ENCODE assay signal across 24 mouse cellular contexts in genomic region chr1:39842218-39843007, GRCm38 (mm10). TPM values are rescaled to one million over a fixed set of nuclear protein-coding genes. Genes with fewer than 3 reads are reported as not detected.
A peak's percentile ranks its signal among the peaks of the same experiment; 100 is the strongest.
DNase-seq lines count a peak whose midpoint lies in the region; ATAC-seq and TF ChIP-seq lines count a peak whose summit lies in the region.
"Had no signal": no experiment of that assay in that cellular context is flagged by ENCODE, and none has a peak within 500 bp of the region (broad histone marks: within the 10 kb centered on the region; RNA-seq: fewer than 3 reads in every experiment).

No protein-coding gene starts in this region.

- H3K27ac ChIP-seq in midbrain, embryonic 11.5 days (ENCODE audit: low read depth, low read length): no peak overlapping the region
- no peak overlapping the region for H3K27ac ChIP-seq in midbrain, embryonic 14.5 days (replicated peaks; ENCODE audit: low read depth, low read length)
- H3K27ac ChIP-seq in MEL (ENCODE audit: control insufficient read depth, low read depth, low read length): no peak overlapping the region
- no peak overlapping the region for H3K27ac ChIP-seq in liver, embryonic 12.5 days
- no peak overlapping the region for H3K27ac ChIP-seq in hindbrain, postnatal 0 days
- no peak overlapping the region for H3K27ac ChIP-seq in forebrain, postnatal 0 days (ENCODE audit: low read depth, low read length)
- H3K27ac ChIP-seq: embryonic facial prominence, embryonic 10.5 days; forebrain, embryonic 15.5 days; gastrocnemius, adult 2 months; limb, embryonic 15.5 days; midbrain, embryonic 10.5 days had no signal

- H3K9ac ChIP-seq in midbrain, embryonic 11.5 days (ENCODE audit: low read length): no peak overlapping the region
- no peak overlapping the region for H3K9ac ChIP-seq in midbrain, embryonic 14.5 days (replicated peaks; ENCODE audit: low read length)
- no peak overlapping the region for H3K9ac ChIP-seq in MEL (ENCODE audit: control insufficient read depth, low read depth, low read length, poor library complexity, severe bottlenecking)
- no peak overlapping the region for H3K9ac ChIP-seq in liver, embryonic 12.5 days
- H3K9ac ChIP-seq in hindbrain, postnatal 0 days (replicated peaks; ENCODE audit: low read length): no peak overlapping the region
- no peak overlapping the region for H3K9ac ChIP-seq in forebrain, postnatal 0 days
- H3K9ac ChIP-seq: forebrain, embryonic 15.5 days; limb, embryonic 15.5 days had no signal

- TF ChIP-seq CTCF in MEL (IDR thresholded peaks at IDR 0.05 in 2 of 3, conservative IDR thresholded peaks at IDR 0.05 in 1 of 3; ENCODE audit: control insufficient read depth in 1 of 3, insufficient read depth in 1 of 3, low read depth in 2 of 3, low read length in 3 of 3, poor library complexity in 1 of 3, severe bottlenecking in 1 of 3): no peak
- TF ChIP-seq CTCF in hindbrain, postnatal 0 days (IDR thresholded peaks at IDR 0.05; ENCODE audit: low read depth): no peak
- no peak for TF ChIP-seq CTCF in forebrain, postnatal 0 days (IDR thresholded peaks at IDR 0.05; ENCODE audit: low read depth)

- no peak for TF ChIP-seq EP300 in MEL (IDR thresholded peaks at IDR 0.05; ENCODE audit: low read depth in 1 of 2, low read length in 2 of 2)

- no peaks in the 10 kb centered on the region for H3K79me2 ChIP-seq in MEL (ENCODE audit: control insufficient read depth, insufficient read depth, low read length, poor library complexity)

- no peak for ATAC-seq in midbrain, embryonic 11.5 days (ENCODE audit: low FRiP score)
- ATAC-seq in midbrain, embryonic 14.5 days (ENCODE audit: low FRiP score, low TSS enrichment): no peak
- peak; percentile 68 for ATAC-seq in liver, embryonic 12.5 days
- ATAC-seq in hindbrain, postnatal 0 days: no peak
- ATAC-seq in forebrain, postnatal 0 days: no peak
- ATAC-seq: forebrain, embryonic 15.5 days had no signal

- no peaks in the 10 kb centered on the region for H3K9me3 ChIP-seq in midbrain, embryonic 11.5 days (ENCODE audit: control insufficient read depth, low read length)
- H3K9me3 ChIP-seq in midbrain, embryonic 14.5 days (ENCODE audit: control insufficient read depth, low read length): no peaks in the 10 kb centered on the region
- H3K9me3 ChIP-seq in MEL (replicated peaks; ENCODE audit: insufficient read depth, low read length): no peaks in the 10 kb centered on the region
- H3K9me3 ChIP-seq in liver, embryonic 12.5 days (replicated peaks): no peaks in the 10 kb centered on the region
- no peaks in the 10 kb centered on the region for H3K9me3 ChIP-seq in hindbrain, postnatal 0 days (ENCODE audit: low read length)
- H3K9me3 ChIP-seq in forebrain, postnatal 0 days (ENCODE audit: low read length): no peaks in the 10 kb centered on the region
- H3K9me3 ChIP-seq: embryonic facial prominence, embryonic 10.5 days; forebrain, embryonic 15.5 days; limb, embryonic 15.5 days; midbrain, embryonic 10.5 days had no signal

- no peak overlapping the region for H3K4me3 ChIP-seq in midbrain, embryonic 11.5 days (ENCODE audit: low read depth, low read length)
- no peak overlapping the region for H3K4me3 ChIP-seq in midbrain, embryonic 14.5 days (replicated peaks; ENCODE audit: low read depth, low read length)
- no peak overlapping the region for H3K4me3 ChIP-seq in MEL (ENCODE audit: control insufficient read depth in 1 of 2, insufficient read depth in 1 of 2, low read depth in 2 of 2, low read length in 2 of 2)
- H3K4me3 ChIP-seq in liver, embryonic 12.5 days: no peak overlapping the region
- no peak overlapping the region for H3K4me3 ChIP-seq in hindbrain, postnatal 0 days (ENCODE audit: low read length)
- H3K4me3 ChIP-seq in forebrain, postnatal 0 days (ENCODE audit: low read depth, low read length): no peak overlapping the region
- H3K4me3 ChIP-seq: embryonic facial prominence, embryonic 10.5 days; forebrain, embryonic 15.5 days; gastrocnemius, adult 2 months; limb, embryonic 15.5 days; midbrain, embryonic 10.5 days had no signal

- no peak for TF ChIP-seq POLR2A in MEL (IDR thresholded peaks at IDR 0.05; ENCODE audit: control insufficient read depth in 1 of 2, insufficient read depth in 1 of 2, low read depth in 1 of 2, low read length in 2 of 2, poor library complexity in 1 of 2)

- no peaks in the 10 kb centered on the region for H3K27me3 ChIP-seq in midbrain, embryonic 11.5 days (ENCODE audit: control insufficient read depth, insufficient read depth, low read length)
- H3K27me3 ChIP-seq in midbrain, embryonic 14.5 days (ENCODE audit: control insufficient read depth, insufficient read depth, low read length): no peaks in the 10 kb centered on the region
- no peaks in the 10 kb centered on the region for H3K27me3 ChIP-seq in MEL (ENCODE audit: control insufficient read depth in 1 of 2, insufficient read depth in 2 of 2, low read length in 2 of 2)
- H3K27me3 ChIP-seq in liver, embryonic 12.5 days (replicated peaks): no peaks in the 10 kb centered on the region
- no peaks in the 10 kb centered on the region for H3K27me3 ChIP-seq in hindbrain, postnatal 0 days (ENCODE audit: insufficient read depth, low read length)
- H3K27me3 ChIP-seq in forebrain, postnatal 0 days (ENCODE audit: insufficient read depth, low read length): no peaks in the 10 kb centered on the region
- H3K27me3 ChIP-seq: forebrain, embryonic 15.5 days; limb, embryonic 15.5 days had no signal

- WGBS in midbrain, embryonic 11.5 days: 89% methylated on average over 14 of the region's 14 CpGs
- 91% methylated on average over 14 of the region's 14 CpGs for WGBS in midbrain, embryonic 14.5 days
- whole genome bisulfite sequencing in liver, embryonic 12.5 days (ENCODE audit: insufficient replicate concordance): 26% methylated on average over 14 of the region's 14 CpGs
- WGBS in hindbrain, postnatal 0 days: 85% methylated on average over 14 of the region's 14 CpGs
- 88% methylated on average over 14 of the region's 14 CpGs for WGBS in forebrain, postnatal 0 days

- no peak overlapping the region for H3K4me2 ChIP-seq in midbrain, embryonic 11.5 days
- no peak overlapping the region for H3K4me2 ChIP-seq in midbrain, embryonic 14.5 days (ENCODE audit: low read length)
- H3K4me2 ChIP-seq in liver, embryonic 12.5 days: peak overlapping the region; percentile 12
- no peak overlapping the region for H3K4me2 ChIP-seq in hindbrain, postnatal 0 days (ENCODE audit: low read depth, low read length)
- no peak overlapping the region for H3K4me2 ChIP-seq in forebrain, postnatal 0 days (ENCODE audit: low read depth)
- H3K4me2 ChIP-seq: forebrain, embryonic 15.5 days; limb, embryonic 15.5 days had no signal

- peaks cover 6% of the 10 kb centered on the region for H3K4me1 ChIP-seq in midbrain, embryonic 11.5 days (ENCODE audit: control insufficient read depth, insufficient read depth, low read length)
- peaks cover 12% of the 10 kb centered on the region for H3K4me1 ChIP-seq in midbrain, embryonic 14.5 days (ENCODE audit: control insufficient read depth, insufficient read depth, low read length)
- peaks cover 0 to 6% of the 10 kb centered on the region in 2 experiments; a peak in 2 of 4 replicates for H3K4me1 ChIP-seq in MEL (ENCODE audit: control insufficient read depth in 1 of 2, insufficient read depth in 2 of 2, low read length in 2 of 2)
- H3K4me1 ChIP-seq in liver, embryonic 12.5 days: peaks cover 52% of the 10 kb centered on the region
- H3K4me1 ChIP-seq in hindbrain, postnatal 0 days (ENCODE audit: insufficient read depth, low read length): 0 out of 2 replicates have a peak, but pooled peaks cover 10% of the 10 kb centered on the region
- H3K4me1 ChIP-seq in forebrain, postnatal 0 days (ENCODE audit: insufficient read depth): no peaks in the 10 kb centered on the region

- H3K36me3 ChIP-seq in midbrain, embryonic 11.5 days (ENCODE audit: control insufficient read depth, insufficient read depth, low read length): no peaks in the 10 kb centered on the region
- H3K36me3 ChIP-seq in midbrain, embryonic 14.5 days (ENCODE audit: control insufficient read depth, insufficient read depth, low read length): no peaks in the 10 kb centered on the region
- no peaks in the 10 kb centered on the region for H3K36me3 ChIP-seq in MEL (ENCODE audit: control insufficient read depth in 1 of 2, insufficient read depth in 2 of 2, low read length in 2 of 2)
- no peaks in the 10 kb centered on the region for H3K36me3 ChIP-seq in liver, embryonic 12.5 days
- H3K36me3 ChIP-seq in hindbrain, postnatal 0 days (ENCODE audit: insufficient read depth, low read length): no peaks in the 10 kb centered on the region
- no peaks in the 10 kb centered on the region for H3K36me3 ChIP-seq in forebrain, postnatal 0 days (ENCODE audit: insufficient read depth)
- H3K36me3 ChIP-seq: embryonic facial prominence, embryonic 10.5 days; forebrain, embryonic 15.5 days; limb, embryonic 15.5 days; midbrain, embryonic 10.5 days had no signal

- TF ChIP-seq RAD21 in MEL (IDR thresholded peaks at IDR 0.05; ENCODE audit: low read depth, low read length): no peak

- DNase-seq in midbrain, embryonic 11.5 days (ENCODE audit: low spot score, missing footprints): peak; percentile 12
- DNase-seq in midbrain, embryonic 14.5 days: no peak
- peak; percentile 32 for DNase-seq in MEL (ENCODE audit: low read depth, low spot score)
- peak; percentile 88 for DNase-seq in naive thymus-derived CD4-positive, alpha-beta T cell, adult 2 months (ENCODE audit: low read depth)
- no peak for DNase-seq in hindbrain, postnatal 0 days (ENCODE audit: low spot score)
- DNase-seq in forebrain, postnatal 0 days: no peak
- no peak for DNase-seq in right cerebral cortex, adult 18-20 months
- DNase-seq: adrenal gland, adult 2 months; cerebellum, postnatal 14 days; gastrocnemius, adult 2 months; heart, adult 18-20 months; kidney, adult 9 months; lung, postnatal 14 days; retina, postnatal 1 day had no signal

RNA-seq across cellular contexts. Expression of gene Gm3646, which starts 37.3 kb away (rescaled TPM):
- polyA plus RNA-seq in midbrain, embryonic 11.5 days (2014; fragmentation: Nextera tagmentation; extraction: Ambion mirVana): not detected in 2 replicates
- not detected in 2 replicates for polyA plus RNA-seq in midbrain, embryonic 14.5 days (2014; fragmentation: Nextera tagmentation; extraction: Ambion mirVana)
- total RNA-seq in MEL (2012; rRNA removed): not detected in 2 replicates
- polyA plus RNA-seq in MEL (2012; ENCODE audit: insufficient read depth in 1 of 2, insufficient read length in 2 of 2, low read depth in 1 of 2, low replicate concordance in 2 of 2, missing spikeins in 1 of 2): not detected
- polyA plus RNA-seq in liver, embryonic 12.5 days (2016; fragmentation: Nextera tagmentation; extraction: Ambion mirVana): not detected in 2 replicates
- not detected in 2 replicates for total RNA-seq in hindbrain, postnatal 0 days (2014; rRNA removed)
- polyA plus RNA-seq in hindbrain, postnatal 0 days (2015; fragmentation: Nextera tagmentation; extraction: Ambion mirVana): not detected in 2 replicates
- total RNA-seq in forebrain, postnatal 0 days (2014; rRNA removed): not detected in 2 replicates
- polyA plus RNA-seq in forebrain, postnatal 0 days (2015; fragmentation: Nextera tagmentation; extraction: Ambion mirVana): not detected in 2 replicates
- total RNA-seq: adrenal gland, adult 2 months; ES-E14; hematopoietic stem cell, adult 5-6 weeks; layer of hippocampus, postnatal 14 days; left cerebral cortex, postnatal 10 days had no signal
- polyA plus RNA-seq: adrenal gland, adult 2 months; embryonic facial prominence, embryonic 10.5 days; forebrain, embryonic 15.5 days; large intestine, adult 2 months; limb, embryonic 15.5 days; midbrain, embryonic 10.5 days had no signal

RNA-seq across cellular contexts. Expression of gene Map4k4, which starts 58.3 kb away (rescaled TPM):
- 30.7 and 33.7 TPM in 2 replicates for polyA plus RNA-seq in midbrain, embryonic 11.5 days (2014; fragmentation: Nextera tagmentation; extraction: Ambion mirVana)
- polyA plus RNA-seq in midbrain, embryonic 14.5 days (2014; fragmentation: Nextera tagmentation; extraction: Ambion mirVana): 48.9 and 56.7 TPM in 2 replicates
- total RNA-seq in MEL (2012; rRNA removed): 0.04 TPM in 1 of 2 replicates, not detected in the other
- polyA plus RNA-seq in MEL (2012; ENCODE audit: insufficient read depth in 1 of 2, insufficient read length in 2 of 2, low read depth in 1 of 2, low replicate concordance in 2 of 2, missing spikeins in 1 of 2): under 1 TPM in 1 of 2 experiments, not detected in 1; 0.21 TPM
- 8.8 and 9.7 TPM in 2 replicates for polyA plus RNA-seq in liver, embryonic 12.5 days (2016; fragmentation: Nextera tagmentation; extraction: Ambion mirVana)
- 172 and 189 TPM in 2 replicates for total RNA-seq in hindbrain, postnatal 0 days (2014; rRNA removed)
- polyA plus RNA-seq in hindbrain, postnatal 0 days (2015; fragmentation: Nextera tagmentation; extraction: Ambion mirVana): 32.4 and 34.1 TPM in 2 replicates
- 201 and 241 TPM in 2 replicates for total RNA-seq in forebrain, postnatal 0 days (2014; rRNA removed)
- polyA plus RNA-seq in forebrain, postnatal 0 days (2015; fragmentation: Nextera tagmentation; extraction: Ambion mirVana): 11.9 and 21.3 TPM in 2 replicates

Comparison
In these comparisons a context has a peak if more than half of its experiments do, and no peak if none do; other contexts are left out.
1. DNase-seq: peak in midbrain, embryonic 11.5 days (single experiment), MEL (single experiment) and naive thymus-derived CD4-positive, alpha-beta T cell, adult 2 months (single experiment); none in midbrain, embryonic 14.5 days (single experiment), hindbrain, postnatal 0 days (single experiment), forebrain, postnatal 0 days (single experiment) and right cerebral cortex, adult 18-20 months (single experiment).